Mouse (Mus musculus) G1E (cell line): ENCODE results near the gene Pbx1.

Experiments
- CTCF ChIP-seq: IDR thresholded peaks from 2 replicates; pipeline ENCODE4 v1.5.1; 2012; ENCODE audit warnings: low read depth, low read length, inconsistent platforms, mixed read lengths
- GATA1 ChIP-seq: IDR thresholded peaks from 2 replicates; pipeline ENCODE4 v1.6.1; 2012; ENCODE audit warnings: borderline replicate concordance, low read length, inconsistent platforms, mixed read lengths
- POLR2AphosphoS5 ChIP-seq: IDR thresholded peaks from 2 replicates; pipeline ENCODE4 v1.6.1; 2012; ENCODE audit warnings: low read depth, low read length, inconsistent platforms; ENCODE audit not compliant: insufficient replicate concordance
- TAL1 ChIP-seq: conservative IDR thresholded peaks from 2 replicates; pipeline ENCODE4 v1.6.1; 2012; ENCODE audit warnings: low read depth, low read length, inconsistent platforms, mixed read lengths

GRCm38 (mm10) chr1:168382106-168382822 lies 49.8 kb downstream of the Pbx1 start:
- TF ChIP-seq CTCF: no peak
- TF ChIP-seq TAL1: no peak
- no peak for TF ChIP-seq POLR2AphosphoS5
- TF ChIP-seq GATA1: no peak
